Mouse (Mus musculus) right cerebral cortex, postnatal 25 days (tissue): ENCODE measurements around the gene Erc2.

ENCODE experiments used
- DNase-seq: peaks from one replicate; pipeline ENCODE4 v3.0.0; 2022

Gene Erc2

GRCm38 (mm10) chr14:27778503-27778902 lies 156.3 kb downstream of the Erc2 start:
- DNase-seq: no peak

- DNase-seq: no peak
Observed at GRCm38 (mm10) chr14:27778982-27779701, 156.9 kb downstream of the Erc2 start.

GRCm38 (mm10) chr14:27781221-27781620 lies 159.0 kb downstream of the Erc2 start:
- DNase-seq: no peak

- no peak for DNase-seq
Observed at GRCm38 (mm10) chr14:27784826-27785225, 162.6 kb downstream of the Erc2 start.

- no peak for DNase-seq
Observed at GRCm38 (mm10) chr14:27785562-27785961, 163.3 kb downstream of the Erc2 start.

GRCm38 (mm10) chr14:27789066-27789898 lies 167.1 kb downstream of the Erc2 start:
- DNase-seq: no peak

GRCm38 (mm10) chr14:27798184-27798934 lies 176.1 kb downstream of the Erc2 start:
- peak; percentile 40 for DNase-seq

GRCm38 (mm10) chr14:27800766-27801165 lies 178.5 kb downstream of the Erc2 start:
- no peak for DNase-seq

- DNase-seq: no peak
Observed at GRCm38 (mm10) chr14:27803961-27804360, 181.7 kb downstream of the Erc2 start.

- DNase-seq: no peak
Observed at GRCm38 (mm10) chr14:27805064-27805463, 182.8 kb downstream of the Erc2 start.

GRCm38 (mm10) chr14:27808080-27808479 lies 185.9 kb downstream of the Erc2 start:
- peak; percentile 46 for DNase-seq

- DNase-seq: no peak
Observed at GRCm38 (mm10) chr14:27808523-27809114, 186.4 kb downstream of the Erc2 start.

GRCm38 (mm10) chr14:27810790-27811189 lies 188.6 kb downstream of the Erc2 start:
- peak; percentile 37 for DNase-seq

GRCm38 (mm10) chr14:27811649-27812048 lies 189.4 kb downstream of the Erc2 start:
- DNase-seq: no peak

GRCm38 (mm10) chr14:27815739-27816138 lies 193.5 kb downstream of the Erc2 start:
- no peak for DNase-seq

GRCm38 (mm10) chr14:27818986-27819385 lies 196.8 kb downstream of the Erc2 start:
- no peak for DNase-seq

GRCm38 (mm10) chr14:27821801-27822200 lies 199.6 kb downstream of the Erc2 start:
- DNase-seq: no peak

GRCm38 (mm10) chr14:27822566-27822965 lies 200.3 kb downstream of the Erc2 start:
- no peak for DNase-seq

GRCm38 (mm10) chr14:27823048-27823447 lies 200.8 kb downstream of the Erc2 start:
- no peak for DNase-seq

- no peak for DNase-seq
Observed at GRCm38 (mm10) chr14:27823897-27824296, 201.7 kb downstream of the Erc2 start.

GRCm38 (mm10) chr14:27826829-27827228 lies 204.6 kb downstream of the Erc2 start:
- no peak for DNase-seq

- no peak for DNase-seq
Observed at GRCm38 (mm10) chr14:27828089-27828488, 205.9 kb downstream of the Erc2 start.

- no peak for DNase-seq
Observed at GRCm38 (mm10) chr14:27832196-27832595, 210.0 kb downstream of the Erc2 start.
